Mouse (Mus musculus) cortical plate, adult 2 months (tissue): Measurements from ENCODE around the gene Tcf7l2. TPM values are rescaled to one million over a fixed set of nuclear protein-coding genes. Genes with fewer than 3 reads are reported as not detected.

ENCODE experiments used
- H3K27ac ChIP-seq: fragments of 200-500 bp; 2 replicates; pipeline ENCODE4 v1.5.1; 2012; ENCODE audit warnings: low read length, control low read depth, inconsistent platforms; ENCODE audit not compliant: insufficient read depth
- H3K4me1 ChIP-seq: fragments of 200-500 bp; 2 replicates; pipeline ENCODE4 v1.6.1; 2011; ENCODE audit warnings: low read length; ENCODE audit not compliant: control insufficient read depth, insufficient read depth
- H3K4me3 ChIP-seq: fragments of 200-500 bp; 2 replicates; pipeline ENCODE4 v1.5.1; 2011; ENCODE audit warnings: mild to moderate bottlenecking, low read length, control low read depth; ENCODE audit not compliant: insufficient read depth
- CTCF ChIP-seq: fragments of 200-500 bp; IDR thresholded peaks from 2 replicates; pipeline ENCODE4 v1.5.1; 2011; ENCODE audit warnings: mild to moderate bottlenecking, control low read depth, low read length; ENCODE audit not compliant: insufficient read depth; ENCODE audit errors: extremely low read depth
- POLR2A ChIP-seq: fragments of 200-500 bp; IDR thresholded peaks from 2 replicates; pipeline ENCODE4 v1.6.1; 2011; ENCODE audit warnings: mild to moderate bottlenecking, low read length, control low read depth; ENCODE audit not compliant: insufficient read depth; ENCODE audit errors: extremely low read depth
- polyA plus RNA-seq: library from polyadenylated mRNA; depleted of rRNA; stranded (reverse); fragments of >200 nt; gene quantifications from 2 replicates; pipeline ENCODE4 v1.2.3, GENCODE M21; 2012

Tcf7l2 gene
- polyA plus RNA-seq, 1 experiment = 6.0 TPM

- no peak for TF ChIP-seq CTCF
- no peak for TF ChIP-seq POLR2A
Observed at GRCm38 (mm10) chr19:55752861-55753260, 11.2 kb downstream of the Tcf7l2 start.

DNA sequence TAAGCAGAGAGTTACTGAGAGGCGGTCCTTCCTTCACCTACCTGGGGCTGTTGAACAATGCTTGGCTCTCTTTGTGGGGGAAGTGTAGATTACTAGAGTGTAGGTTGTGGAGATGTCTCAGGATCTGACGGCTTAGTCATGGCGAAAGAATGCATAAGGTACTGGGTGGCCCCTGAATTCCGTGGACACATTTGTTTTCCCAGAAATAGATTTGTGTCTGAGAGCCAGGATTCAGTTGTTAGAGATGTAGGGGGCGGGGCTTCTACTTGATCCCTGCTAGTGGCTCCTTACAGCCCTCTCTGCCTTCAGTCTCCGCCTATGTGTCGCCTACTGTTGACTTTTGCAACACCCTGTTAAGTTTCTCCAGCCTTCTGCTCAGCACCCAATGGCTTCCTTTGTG lies 12.7 kb downstream of the Tcf7l2 start:
- Histone ChIP-seq H3K27ac (no peak overlapping the region), H3K4me3 (no peak overlapping the region), H3K4me1 (no peaks in the 10 kb centered on the region)
- TF ChIP-seq CTCF (no peak), POLR2A (no peak)

More at GRCm38 (mm10) chr19:55752861-55753260, 11.2 kb downstream of the Tcf7l2 start:
- Histone ChIP-seq H3K4me3 (no peak overlapping the region), H3K27ac (no peak overlapping the region), H3K4me1 (no peaks in the 10 kb centered on the region)

GRCm38 (mm10) chr19:55755462-55755861 lies 13.8 kb downstream of the Tcf7l2 start:
- Histone ChIP-seq H3K4me1 (no peaks in the 10 kb centered on the region), H3K4me3 (no peak overlapping the region), H3K27ac (no peak overlapping the region)
- TF ChIP-seq CTCF = no peak
- no peak for TF ChIP-seq POLR2A

- no peaks in the 10 kb centered on the region for H3K4me1 ChIP-seq
- no peak overlapping the region for H3K27ac ChIP-seq
- TF ChIP-seq POLR2A = no peak
- TF ChIP-seq CTCF = no peak
- H3K4me3 ChIP-seq = no peak overlapping the region
Observed at GRCm38 (mm10) chr19:55756707-55757106, 15.1 kb downstream of the Tcf7l2 start.

GRCm38 (mm10) chr19:55757403-55757802 lies 15.8 kb downstream of the Tcf7l2 start:
- no peak overlapping the region for H3K4me3 ChIP-seq
- H3K4me1 ChIP-seq = no peaks in the 10 kb centered on the region
- no peak overlapping the region for H3K27ac ChIP-seq
- no peak for TF ChIP-seq POLR2A

DNA sequence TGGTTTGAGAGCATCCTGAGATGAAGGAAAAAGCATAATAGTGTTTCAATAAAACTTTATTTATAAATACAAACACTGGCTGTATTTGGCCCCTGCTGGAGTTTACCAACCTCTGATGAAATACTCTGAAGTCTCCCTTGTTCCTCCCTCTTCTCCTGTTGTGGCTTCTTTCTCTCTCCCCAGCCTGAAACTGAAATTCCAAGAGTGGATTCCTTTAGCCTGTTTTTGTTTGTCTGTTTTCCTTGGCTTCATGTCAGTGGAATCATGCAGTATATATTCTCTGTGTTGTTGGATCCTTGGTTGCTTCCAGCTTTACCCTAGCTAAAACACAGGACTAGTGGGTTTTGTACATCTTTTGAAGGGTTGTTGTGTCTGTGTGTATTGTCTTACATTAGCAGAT lies 16.5 kb downstream of the Tcf7l2 start:
- Histone ChIP-seq H3K27ac (no peak overlapping the region), H3K4me1 (no peaks in the 10 kb centered on the region)
- TF ChIP-seq POLR2A (no peak), CTCF (no peak)

DNA sequence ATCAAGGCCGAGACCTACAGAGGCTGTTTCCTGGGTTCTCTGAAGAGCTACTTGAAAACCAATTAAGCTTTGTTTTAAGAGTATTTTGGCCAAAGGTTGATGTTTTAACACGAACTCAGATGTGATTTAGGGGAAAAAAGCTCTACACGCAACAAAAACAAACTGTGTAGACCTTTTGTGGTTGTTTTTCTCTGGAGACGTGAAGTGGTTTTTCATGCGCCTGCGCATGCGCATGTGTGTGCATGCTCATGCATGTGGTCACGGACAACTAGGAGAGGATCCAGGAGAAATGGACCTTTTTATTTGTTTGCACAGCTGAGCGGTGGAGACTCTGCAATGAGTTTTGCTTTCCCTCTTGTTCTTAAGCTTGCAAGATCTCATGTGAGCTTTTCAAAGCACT lies 17.4 kb downstream of the Tcf7l2 start:
- Histone ChIP-seq H3K4me1 (no peaks in the 10 kb centered on the region), H3K4me3 (no peak overlapping the region), H3K27ac (no peak overlapping the region)
- TF ChIP-seq POLR2A = no peak

More for the DNA sequence above, 16.5 kb downstream of the Tcf7l2 start:
- no peak overlapping the region for H3K4me3 ChIP-seq

DNA sequence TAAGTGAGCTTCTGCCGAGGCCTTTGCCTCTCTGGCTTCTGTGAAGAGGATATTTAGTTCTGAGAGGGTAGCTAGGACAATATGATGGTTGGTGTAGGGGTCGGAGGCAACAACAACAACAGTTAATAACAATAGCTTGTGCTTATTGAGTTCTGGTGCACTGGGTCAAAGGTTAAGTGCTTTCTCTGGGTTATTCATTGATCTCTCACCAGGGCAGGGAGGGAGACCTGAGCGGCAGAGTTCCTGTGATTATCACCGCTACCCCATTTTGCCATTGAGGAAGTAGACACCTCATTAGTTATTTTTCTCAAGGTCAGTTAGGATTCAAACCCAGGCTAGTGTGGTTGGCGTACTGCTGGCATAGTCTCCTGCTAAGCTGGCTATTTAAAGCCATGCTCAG lies 19.5 kb downstream of the Tcf7l2 start:
- Histone ChIP-seq H3K4me1 (no peaks in the 10 kb centered on the region), H3K4me3 (no peak overlapping the region), H3K27ac (no peak overlapping the region)
- no peak for TF ChIP-seq POLR2A
- TF ChIP-seq CTCF = no peak

GRCm38 (mm10) chr19:55762187-55762586 lies 20.6 kb downstream of the Tcf7l2 start:
- no peak overlapping the region for H3K4me3 ChIP-seq
- H3K4me1 ChIP-seq = no peaks in the 10 kb centered on the region
- H3K27ac ChIP-seq = no peak overlapping the region
- TF ChIP-seq CTCF (no peak), POLR2A (no peak)

DNA sequence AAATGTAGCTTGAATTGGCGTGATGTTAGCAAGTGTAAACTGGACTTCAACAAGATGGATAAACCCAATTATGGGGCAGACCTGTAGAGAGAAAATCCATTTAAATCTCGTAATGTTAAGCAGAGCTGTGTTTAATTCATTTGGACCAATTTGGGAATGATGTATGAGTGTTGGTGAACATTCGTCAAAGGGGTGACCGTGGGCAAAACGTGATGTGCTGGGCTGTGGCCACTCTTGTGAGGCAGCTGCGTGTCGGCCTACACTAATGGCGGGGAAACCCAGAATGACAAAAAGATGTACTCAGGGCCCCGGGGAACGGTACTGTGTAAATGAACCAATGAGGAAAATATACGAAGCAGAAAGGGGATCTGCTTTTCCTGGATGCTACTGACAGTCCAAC lies 24.2 kb downstream of the Tcf7l2 start:
- H3K4me1 ChIP-seq = no peaks in the 10 kb centered on the region
- TF ChIP-seq POLR2A (no peak), CTCF (no peak)
- no peak overlapping the region for H3K4me3 ChIP-seq
- no peak overlapping the region for H3K27ac ChIP-seq

GRCm38 (mm10) chr19:55767104-55767503 lies 25.5 kb downstream of the Tcf7l2 start:
- TF ChIP-seq POLR2A (no peak), CTCF (no peak)
- Histone ChIP-seq H3K4me3 (no peak overlapping the region), H3K27ac (no peak overlapping the region), H3K4me1 (no peaks in the 10 kb centered on the region)
